8 mouse cellular contexts compared by ENCODE assay signal in the genomic region with DNA sequence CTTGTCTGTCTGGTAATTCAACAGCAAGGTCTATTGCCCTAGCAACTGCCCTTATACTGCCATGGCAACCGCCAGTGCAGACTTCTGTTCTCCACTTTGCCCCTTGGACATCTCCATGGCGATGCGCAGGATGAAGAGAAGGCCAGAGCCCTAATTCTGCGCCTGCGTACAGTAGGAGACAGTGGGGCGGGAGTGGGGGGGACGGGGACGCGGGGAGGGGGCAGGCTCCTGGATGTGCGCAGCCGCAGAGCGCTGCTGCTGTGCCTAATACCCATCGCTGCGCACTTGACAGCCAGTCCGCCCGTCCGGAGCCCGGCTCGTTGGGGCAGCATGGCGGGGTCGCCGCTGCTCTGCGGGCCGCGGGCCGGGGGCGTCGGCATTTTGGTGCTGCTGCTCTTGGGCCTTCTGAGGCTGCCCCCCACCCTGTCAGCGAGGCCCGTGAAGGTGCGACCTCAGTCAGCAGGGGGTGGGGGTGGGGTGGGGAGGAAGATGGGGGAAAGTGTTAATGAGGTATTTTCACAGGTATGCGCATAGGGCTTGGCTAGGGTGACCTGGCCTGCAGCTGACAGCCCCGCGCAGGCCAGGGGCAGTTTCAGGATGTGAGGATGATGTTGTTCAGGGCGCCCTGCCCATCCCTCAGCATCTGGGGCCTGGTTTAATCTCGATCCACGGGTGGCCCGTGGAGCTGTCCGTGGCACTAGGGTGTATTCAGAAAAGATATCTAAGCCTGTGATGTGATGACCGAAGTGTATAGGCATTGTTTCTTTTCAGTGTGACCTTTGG. TPM values are rescaled to one million over a fixed set of nuclear protein-coding genes. Genes with fewer than 3 reads are reported as not detected.
DNase-seq lines count a peak whose midpoint lies in the region; ATAC-seq and TF ChIP-seq lines count a peak whose summit lies in the region.

A gene (plus strand): TSS at position 222 of the 783 bp plus-strand sequence.

- peaks cover 33% of the 10 kb centered on the region for H3K27me3 ChIP-seq in forebrain, embryonic 12.5 days
- no peaks in the 10 kb centered on the region for H3K27me3 ChIP-seq in midbrain, postnatal 0 days (ENCODE audit: insufficient read depth, low read length)

- intact Hi-C loops in gastrocnemius, postnatal 14 days (cut with DNase I; ENCODE audit: low total_unique reads) = loop anchor here (5.0 kb wide), 1 partner anchor 98 kb away; a partner anchor contains a TSS

- peak; percentile 71; the same call in 1 of the 2 replicates for TF ChIP-seq POLR2A in brain, embryonic 14.5 days (IDR thresholded peaks at IDR 0.05; ENCODE audit: borderline replicate concordance, extremely low read depth, insufficient read depth, insufficient read length, poor library complexity, severe bottlenecking)

- no peak for TF ChIP-seq CTCF in brain, embryonic 14.5 days (IDR thresholded peaks at IDR 0.05; ENCODE audit: borderline replicate concordance, extremely low read depth, insufficient read depth, insufficient read length)
- no peak for TF ChIP-seq CTCF in midbrain, postnatal 0 days (IDR thresholded peaks at IDR 0.05)

- H3K27ac ChIP-seq in forebrain, embryonic 12.5 days = peak within 1 kb of the TSS; percentile 75
- peak within 1 kb of the TSS; percentile 77 for H3K27ac ChIP-seq in midbrain, postnatal 0 days (ENCODE audit: low read depth, low read length)

- no peaks in the 10 kb centered on the region for H3K36me3 ChIP-seq in forebrain, embryonic 12.5 days (replicated peaks)
- no peaks in the 10 kb centered on the region; the same call in 1 of the 2 replicates for H3K36me3 ChIP-seq in midbrain, postnatal 0 days (ENCODE audit: insufficient read depth, low read length)

- peak within 1 kb of the TSS; percentile 50 for H3K9ac ChIP-seq in forebrain, embryonic 12.5 days
- H3K9ac ChIP-seq in midbrain, postnatal 0 days (replicated peaks; ENCODE audit: low read length, poor library complexity, severe bottlenecking) = peak within 1 kb of the TSS; percentile 77

- 20% methylated on average over 36 of the region's 40 CpGs for WGBS in forebrain, embryonic 12.5 days
- 14% methylated on average over 33 of the region's 40 CpGs for WGBS in midbrain, postnatal 0 days

- DNase-seq in adrenal gland, adult 18-20 months (ENCODE audit: low spot score in 2 of 2) = no peak
- peak; percentile 91 for DNase-seq in brain, embryonic 14.5 days (ENCODE audit: low read depth)
- peak; percentile 51 for DNase-seq in layer of hippocampus, adult 9-11 months
- DNase-seq in midbrain, postnatal 0 days (ENCODE audit: low spot score) = peak; percentile 88
- DNase-seq in gastrocnemius, postnatal 14 days = no peak
- no peak for DNase-seq in ovary, postnatal 36 days (ENCODE audit: low spot score)

- H3K9me3 ChIP-seq in forebrain, embryonic 12.5 days = no peaks in the 10 kb centered on the region
- no peaks in the 10 kb centered on the region for H3K9me3 ChIP-seq in midbrain, postnatal 0 days (ENCODE audit: low read length)

- H3K4me3 ChIP-seq in forebrain, embryonic 12.5 days (replicated peaks) = peak within 1 kb of the TSS; percentile 44
- H3K4me3 ChIP-seq in midbrain, postnatal 0 days (ENCODE audit: low read depth, low read length) = peak within 1 kb of the TSS; percentile 48

- H3K4me1 ChIP-seq in forebrain, embryonic 12.5 days = peaks cover 7% of the 10 kb centered on the region; the same call in 1 of the 2 replicates
- no peaks in the 10 kb centered on the region for H3K4me1 ChIP-seq in midbrain, postnatal 0 days (ENCODE audit: insufficient read depth, low read length)

- peak; percentile 89 for ATAC-seq in forebrain, embryonic 12.5 days (ENCODE audit: low FRiP score)
- ATAC-seq in midbrain, postnatal 0 days (ENCODE audit: low FRiP score) = peak; percentile 91
- ATAC-seq in monocyte, adult 5-6 weeks (replicated peaks; ENCODE audit: insufficient number of reproducible peaks, low FRiP score, low TSS enrichment, poor library complexity, severe bottlenecking) = no peak

- H3K4me2 ChIP-seq in forebrain, embryonic 12.5 days = peak within 1 kb of the TSS; percentile 56
- peak within 1 kb of the TSS; percentile 62 for H3K4me2 ChIP-seq in midbrain, postnatal 0 days (ENCODE audit: low read depth, low read length, poor library complexity, severe bottlenecking)

RNA-seq across cellular contexts. Expression of the gene that starts here (rescaled TPM):
- 10 to 100 TPM; 48.9 to 64.9 TPM for total RNA-seq in adrenal gland, adult 18-20 months (2021)
- 88.1 and 140 TPM in 2 replicates for polyA plus RNA-seq in brain, embryonic 14.5 days (2012; rRNA removed)
- 57.6 and 59.9 TPM in 2 replicates for polyA plus RNA-seq in forebrain, embryonic 12.5 days (2016; fragmentation: Nextera tagmentation; extraction: Ambion mirVana)
- 111 and 161 TPM in 2 replicates for total RNA-seq in midbrain, postnatal 0 days (2014; rRNA removed)
- 534 and 561 TPM in 2 replicates for polyA plus RNA-seq in midbrain, postnatal 0 days (2015; fragmentation: Nextera tagmentation; extraction: Ambion mirVana)
- total RNA-seq in gastrocnemius, postnatal 14 days (2021) = under 1 TPM in 1 of 2 experiments, not detected in 1; 0.14 TPM
- not detected in 3 replicates for total RNA-seq in monocyte, adult 5-6 weeks (2017)

Comparison
In these comparisons a context has a peak if more than half of its experiments do, and no peak if none do; other contexts are left out.
1. RNA of the gene that starts here (total RNA-seq): 111 to 161 TPM in midbrain, postnatal 0 days and 48.9 to 64.9 TPM in adrenal gland, adult 18-20 months; 0.14 TPM in gastrocnemius, postnatal 14 days and not detected in monocyte, adult 5-6 weeks; every median in the first group is over 10 times any median in the second.
2. DNase-seq: peak in brain, embryonic 14.5 days (single experiment), layer of hippocampus, adult 9-11 months (single experiment) and midbrain, postnatal 0 days (single experiment); none in adrenal gland, adult 18-20 months (0 of 2), gastrocnemius, postnatal 14 days (single experiment) and ovary, postnatal 36 days (single experiment).